Mouse (Mus musculus) granulocyte monocyte progenitor cell, adult 5-6 weeks (primary cell): ENCODE results near the gene Boll. TPM values are rescaled to one million over a fixed set of nuclear protein-coding genes. Genes with fewer than 3 reads are reported as not detected.
A peak's percentile ranks its signal among the peaks of the same experiment; 100 is the strongest.

Experiments
- ATAC-seq: replicated peaks from 2 replicates; pipeline ENCODE4 v1.8.0; 2016; ENCODE audit warnings: mild to moderate bottlenecking, moderate TSS enrichment, inconsistent platforms; ENCODE audit not compliant: poor library complexity, severe bottlenecking
- total RNA-seq, 2 experiments: library from RNA; stranded (forward) in 1 of 2; stranded (reverse) in 1 of 2; fragments of 200-712, 200-1000 nt in 1 of 2; fragments of >200 nt in 1 of 2; fragmentation: Nextera tagmentation in 1 of 2; gene quantifications; 2 replicates each; pipeline ENCODE4 v1.2.3; 2014 to 2017

The Boll gene
- total RNA-seq, 2 experiments from 2014 or later, result not detected

DNA sequence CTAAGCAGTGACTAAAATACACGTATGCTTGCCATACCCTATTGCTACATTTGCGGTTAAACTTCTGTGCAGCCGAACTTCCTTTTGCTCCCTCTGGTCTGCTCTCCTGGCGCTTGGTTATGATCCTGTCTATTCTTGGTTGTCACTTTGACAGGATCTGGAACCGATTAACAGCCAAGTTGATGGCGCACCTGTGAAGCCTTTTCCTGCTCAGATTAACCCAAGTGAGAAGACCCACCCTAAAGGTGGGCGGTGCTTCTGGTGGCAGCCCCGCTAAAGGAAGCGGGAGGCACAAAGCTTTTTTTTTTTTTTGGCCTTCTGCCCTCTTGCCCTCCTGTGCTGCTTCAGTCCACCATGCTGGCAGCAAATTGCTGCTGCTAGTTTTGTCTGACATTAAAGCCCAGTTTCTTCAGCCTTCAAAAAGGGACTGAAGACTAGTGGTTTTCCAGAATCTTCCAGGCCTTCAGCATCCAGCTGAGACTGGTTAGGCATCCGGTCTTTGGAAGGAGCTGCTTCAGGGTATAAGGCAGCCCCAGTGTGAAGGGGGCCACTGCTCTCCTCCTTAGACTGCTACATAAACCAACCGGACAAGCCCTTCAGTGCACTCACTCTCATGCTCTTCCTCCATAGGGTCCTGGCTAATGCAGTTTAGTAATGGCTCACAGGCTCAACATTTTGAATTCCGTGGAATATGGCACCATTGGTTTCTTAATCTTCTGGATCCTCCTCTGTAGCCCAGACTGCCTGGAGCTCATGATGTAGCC is 152.9 kb downstream of the Boll start:
- ATAC-seq, result peak; percentile 95

GRCm38 (mm10) chr1:55208500-55209140 is 154.6 kb downstream of the Boll start:
- no peak for ATAC-seq

DNA sequence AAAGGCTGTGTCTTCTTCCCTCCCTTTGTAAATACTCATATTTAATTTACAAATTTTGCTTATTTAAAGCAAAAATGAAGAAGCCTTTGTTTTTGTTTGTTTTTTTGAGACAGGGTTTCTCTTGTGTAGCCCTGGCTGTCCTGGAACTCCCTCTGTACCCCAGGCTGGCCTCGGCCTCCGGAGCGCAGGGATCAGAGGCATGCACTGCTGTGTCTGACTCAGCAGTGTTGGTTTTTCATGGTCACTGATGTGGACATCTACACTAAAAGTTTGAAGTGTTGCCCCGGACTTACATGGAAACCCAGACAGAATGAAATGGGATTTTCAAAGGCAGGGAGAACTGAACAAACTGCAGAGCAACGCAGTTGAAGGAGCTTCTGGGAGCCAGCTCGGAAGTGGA is 155.7 kb downstream of the Boll start:
- ATAC-seq, result no peak

DNA sequence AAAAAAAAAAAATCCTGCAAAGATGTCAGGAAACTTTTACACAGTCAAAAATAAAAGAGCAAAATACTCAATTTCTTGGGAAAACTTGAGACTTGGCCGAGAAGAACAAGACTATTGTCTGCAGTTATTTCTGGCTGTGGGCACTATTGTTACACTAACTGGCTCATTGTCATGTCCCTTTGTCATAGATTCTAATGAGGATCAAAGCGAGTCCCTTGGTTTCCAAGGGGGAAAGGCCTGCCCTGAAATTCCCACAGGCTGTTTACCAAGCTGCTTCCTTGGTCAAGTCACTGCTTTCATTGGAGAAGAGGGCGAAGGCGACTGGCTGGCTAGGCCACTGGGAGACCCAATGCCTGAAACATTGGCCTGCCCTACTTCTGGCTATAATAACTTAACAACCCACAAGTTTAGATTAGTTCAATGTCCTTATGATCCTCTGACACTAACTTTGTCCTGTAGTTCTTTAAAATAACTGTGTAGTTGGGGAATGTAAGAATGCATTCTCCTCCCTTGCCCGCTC is 157.4 kb downstream of the Boll start:
- no peak for ATAC-seq

- ATAC-seq, result no peak
Measured at GRCm38 (mm10) chr1:55201850-55202752, 161.2 kb downstream of the Boll start.

GRCm38 (mm10) chr1:55198719-55199118 is 164.6 kb downstream of the Boll start:
- ATAC-seq, result no peak

Other genes with a start within 250 kb of the Boll start
- 42.9 and 43.9 TPM in 2 replicates for gene Mob4, start 232.2 kb downstream of the Boll start, total RNA-seq (2014; fragmentation: Nextera tagmentation)
- gene Mob4, start 232.2 kb downstream of the Boll start, total RNA-seq (2017), result 32.6 and 49.7 TPM in 2 replicates
- 0.73 and 4.4 TPM in 2 replicates for gene Rftn2, start 136.7 kb downstream of the Boll start, total RNA-seq (2014; fragmentation: Nextera tagmentation)
- gene Rftn2, start 136.7 kb downstream of the Boll start, total RNA-seq (2017), result 1.9 and 7.0 TPM in 2 replicates
- 6.7 and 7.3 TPM in 2 replicates for gene Mars2, start 126.3 kb downstream of the Boll start, total RNA-seq (2014; fragmentation: Nextera tagmentation)
- 7.7 and 9.0 TPM in 2 replicates for gene Mars2, start 126.3 kb downstream of the Boll start, total RNA-seq (2017)
- 0.49 TPM in 1 of 2 replicates, not detected in the other for gene Plcl1, start 42.5 kb upstream of the Boll start, total RNA-seq (2014; fragmentation: Nextera tagmentation)
- 0.17 TPM in 1 of 2 replicates, not detected in the other for gene Plcl1, start 42.5 kb upstream of the Boll start, total RNA-seq (2017)